Mouse (Mus musculus) testis, postnatal 10 days (tissue): Measurements from ENCODE around the gene Scamp2.
A peak's percentile ranks its signal among the peaks of the same experiment; 100 is the strongest.

ENCODE experiments used
- DNase-seq: peaks from one replicate; pipeline ENCODE4 v3.0.0; 2021; ENCODE audit warnings: low spot score

Scamp2 gene

GRCm38 (mm10) chr9:57550126-57550862 lies 10.4 kb upstream of the Scamp2 start:
- no peak for DNase-seq

- DNase-seq: peak; percentile 82
These were observed 8.4 kb upstream of the Scamp2 start, which contains the start of gene Mpi for GRCm38 (mm10) chr9:57552139-57552887. Mpi (minus strand) TSS chr9:57552763.

GRCm38 (mm10) chr9:57553119-57553518 lies 7.6 kb upstream of the Scamp2 start:
- DNase-seq: no peak

GRCm38 (mm10) chr9:57554753-57555152 lies 6.0 kb upstream of the Scamp2 start:
- no peak for DNase-seq

- DNase-seq: no peak
These were observed 3.5 kb upstream of the Scamp2 start for GRCm38 (mm10) chr9:57557215-57557614.

- DNase-seq: no peak
These were observed 2.1 kb upstream of the Scamp2 start for GRCm38 (mm10) chr9:57558625-57559024.

- no peak for DNase-seq
These were observed 1.2 kb upstream of the Scamp2 start for GRCm38 (mm10) chr9:57559568-57559967.

GRCm38 (mm10) chr9:57560263-57560662 lies 480 bp upstream of the Scamp2 start:
- DNase-seq: no peak

- no peak for DNase-seq
These were observed 962 bp downstream of the Scamp2 start for GRCm38 (mm10) chr9:57561711-57562099.

- DNase-seq: peak; percentile 69
These were observed 2.2 kb downstream of the Scamp2 start for GRCm38 (mm10) chr9:57562896-57563372.

- no peak for DNase-seq
These were observed 3.9 kb downstream of the Scamp2 start for GRCm38 (mm10) chr9:57564609-57565008.

- DNase-seq: peak; percentile 69
These were observed 5.0 kb downstream of the Scamp2 start for GRCm38 (mm10) chr9:57565741-57566221.

GRCm38 (mm10) chr9:57566846-57567245 lies 6.1 kb downstream of the Scamp2 start:
- DNase-seq: no peak

GRCm38 (mm10) chr9:57568500-57568899 lies 7.8 kb downstream of the Scamp2 start:
- DNase-seq: no peak

- DNase-seq: no peak
These were observed 13.7 kb downstream of the Scamp2 start for GRCm38 (mm10) chr9:57574397-57574796.

- DNase-seq: no peak
These were observed 14.8 kb downstream of the Scamp2 start for GRCm38 (mm10) chr9:57575577-57575976.

- DNase-seq: no peak
These were observed 16.6 kb downstream of the Scamp2 start for GRCm38 (mm10) chr9:57577144-57577849.

- no peak for DNase-seq
These were observed 24.2 kb downstream of the Scamp2 start for GRCm38 (mm10) chr9:57584991-57585390.

- peak; percentile 85 for DNase-seq
These were observed 28.7 kb downstream of the Scamp2 start, which contains the start of gene Ulk3 for GRCm38 (mm10) chr9:57589224-57590126. Ulk3 (plus strand) TSS chr9:57589452.

- DNase-seq: no peak
These were observed 30.0 kb downstream of the Scamp2 start for GRCm38 (mm10) chr9:57590726-57591125.

- no peak for DNase-seq
These were observed 32.9 kb downstream of the Scamp2 start for GRCm38 (mm10) chr9:57593454-57594173.
